Mouse (Mus musculus): ENCODE results near the gene Gm5901. TPM values are rescaled to one million over a fixed set of nuclear protein-coding genes. Genes with fewer than 3 reads are reported as not detected.

The Gm5901 gene
- total and polyA plus RNA-seq, 2 experiments from 2014 or later: not detected

DNA sequence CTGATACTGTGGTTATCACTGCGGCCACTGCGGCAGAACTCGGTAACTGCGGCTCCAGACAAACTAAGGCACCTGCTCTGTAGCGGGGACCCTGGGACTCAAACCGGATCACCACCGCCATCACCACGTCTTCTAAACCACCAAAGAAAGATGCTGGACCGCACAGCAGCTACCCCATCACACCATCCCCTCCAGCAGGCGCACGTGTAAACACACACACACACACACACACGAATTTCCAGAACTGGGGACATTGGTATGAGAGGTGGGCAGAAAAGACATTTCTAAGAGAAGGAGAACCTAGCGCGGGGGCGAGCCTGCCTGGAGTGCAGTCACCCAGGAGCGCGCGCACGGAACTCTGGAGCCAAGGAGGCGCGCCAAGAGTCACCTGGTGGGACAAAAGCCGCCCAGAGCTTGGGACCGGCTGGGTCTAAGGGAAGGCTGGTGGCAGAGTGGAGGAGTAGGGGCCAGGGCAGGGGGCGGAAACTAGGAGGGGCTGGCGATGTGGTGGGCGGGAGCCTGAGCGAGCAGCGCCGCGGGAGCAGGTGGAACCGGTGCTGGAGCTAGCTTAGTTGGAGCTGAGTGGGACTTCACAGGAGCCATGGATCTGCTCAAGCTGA lies 50.7 kb downstream of the Gm5901 start, which contains the start of gene Cckbr:
Cckbr (plus strand) TSS at position 308 of the 620 bp plus-strand sequence.
- peaks cover 39% of the 10 kb centered on the region for H3K27me3 ChIP-seq (ENCODE audit: control insufficient read depth, insufficient read depth, low read length)
- ATAC-seq (ENCODE audit: insufficient read depth, low read depth): no peak
- H3K36me3 ChIP-seq (replicated peaks; ENCODE audit: control insufficient read depth, insufficient read depth, low read length): no peaks in the 10 kb centered on the region

GRCm38 (mm10) chr7:105426051-105426450 lies 51.2 kb downstream of the Gm5901 start:
- TF ChIP-seq EP300 (IDR thresholded peaks at IDR 0.05; ENCODE audit: low read depth) (no peak), CTCF (IDR thresholded peaks at IDR 0.05; ENCODE audit: low read depth) (no peak)
- 4% methylated on average over 11 of the region's 11 CpGs for WGBS
- Histone ChIP-seq H3K9ac (replicated peaks; ENCODE audit: low read depth, low read length) (no peak overlapping the region), H3K4me2 (ENCODE audit: low read depth, low read length) (peak overlapping the region; percentile 63), H3K27ac (ENCODE audit: low read depth) (no peak overlapping the region), H3K27me3 (ENCODE audit: control insufficient read depth, insufficient read depth, low read length) (peaks cover 39% of the 10 kb centered on the region), H3K36me3 (replicated peaks; ENCODE audit: control insufficient read depth, insufficient read depth, low read length) (no peaks in the 10 kb centered on the region), H3K4me1 (ENCODE audit: control insufficient read depth, insufficient read depth) (peaks cover 6% of the 10 kb centered on the region; the same call in 1 of the 2 replicates), H3K4me3 (ENCODE audit: low read depth, low read length) (peak overlapping the region; percentile 46), H3K9me3 (replicated peaks; ENCODE audit: control insufficient read depth, low read length) (no peaks in the 10 kb centered on the region)
- no peak for DNase-seq (ENCODE audit: low spot score)
- no peak for ATAC-seq (ENCODE audit: insufficient read depth, low read depth)

More for the DNA sequence above, 50.7 kb downstream of the Gm5901 start, which contains the start of gene Cckbr:
- WGBS: 2% methylated on average over 30 of the region's 31 CpGs
- no peak within 1 kb of the TSS for H3K9ac ChIP-seq (replicated peaks; ENCODE audit: low read depth, low read length)
- H3K4me1 ChIP-seq (ENCODE audit: control insufficient read depth, insufficient read depth): peaks cover 6% of the 10 kb centered on the region; the same call in 1 of the 2 replicates
- no peak within 1 kb of the TSS for H3K27ac ChIP-seq (ENCODE audit: low read depth)
- H3K9me3 ChIP-seq (replicated peaks; ENCODE audit: control insufficient read depth, low read length): no peaks in the 10 kb centered on the region
- no peak for DNase-seq (ENCODE audit: low spot score)
- TF ChIP-seq CTCF (IDR thresholded peaks at IDR 0.05; ENCODE audit: low read depth) (no peak), EP300 (IDR thresholded peaks at IDR 0.05; ENCODE audit: low read depth) (no peak)
- H3K4me3 ChIP-seq (ENCODE audit: low read depth, low read length): peak within 1 kb of the TSS; percentile 46
- H3K4me2 ChIP-seq (ENCODE audit: low read depth, low read length): peak within 1 kb of the TSS; percentile 63

Other genes starting within 250 kb of the Gm5901 start
- gene Olfr683, start 228.0 kb upstream of the Gm5901 start, total RNA-seq (2014; rRNA removed; ENCODE audit: low replicate concordance): not detected in 2 replicates
- gene Olfr683, start 228.0 kb upstream of the Gm5901 start, polyA plus RNA-seq (2015; fragmentation: Nextera tagmentation; extraction: Ambion mirVana): not detected in 2 replicates
- not detected in 2 replicates for gene Olfr684, start 211.4 kb upstream of the Gm5901 start, total RNA-seq (2014; rRNA removed; ENCODE audit: low replicate concordance)
- not detected in 2 replicates for gene Olfr684, start 211.4 kb upstream of the Gm5901 start, polyA plus RNA-seq (2015; fragmentation: Nextera tagmentation; extraction: Ambion mirVana)
- not detected in 2 replicates for gene Olfr685, start 189.0 kb upstream of the Gm5901 start, total RNA-seq (2014; rRNA removed; ENCODE audit: low replicate concordance)
- gene Olfr685, start 189.0 kb upstream of the Gm5901 start, polyA plus RNA-seq (2015; fragmentation: Nextera tagmentation; extraction: Ambion mirVana): not detected in 2 replicates
- not detected in 2 replicates for gene Olfr686, start 167.6 kb upstream of the Gm5901 start, total RNA-seq (2014; rRNA removed; ENCODE audit: low replicate concordance)
- gene Olfr686, start 167.6 kb upstream of the Gm5901 start, polyA plus RNA-seq (2015; fragmentation: Nextera tagmentation; extraction: Ambion mirVana): not detected in 2 replicates
- not detected in 2 replicates for gene Olfr688, start 86.9 kb upstream of the Gm5901 start, total RNA-seq (2014; rRNA removed; ENCODE audit: low replicate concordance)
- not detected in 2 replicates for gene Olfr688, start 86.9 kb upstream of the Gm5901 start, polyA plus RNA-seq (2015; fragmentation: Nextera tagmentation; extraction: Ambion mirVana)
- gene Olfr689, start 63.9 kb upstream of the Gm5901 start, total RNA-seq (2014; rRNA removed; ENCODE audit: low replicate concordance): not detected in 2 replicates
- gene Olfr689, start 63.9 kb upstream of the Gm5901 start, polyA plus RNA-seq (2015; fragmentation: Nextera tagmentation; extraction: Ambion mirVana): not detected in 2 replicates
- gene Olfr690, start 40.9 kb upstream of the Gm5901 start, total RNA-seq (2014; rRNA removed; ENCODE audit: low replicate concordance): not detected in 2 replicates
- gene Olfr690, start 40.9 kb upstream of the Gm5901 start, polyA plus RNA-seq (2015; fragmentation: Nextera tagmentation; extraction: Ambion mirVana): not detected in 2 replicates
- 1.0 TPM in 1 of 2 replicates, not detected in the other for gene Olfr691, start 32.8 kb upstream of the Gm5901 start, total RNA-seq (2014; rRNA removed; ENCODE audit: low replicate concordance)
- not detected in 2 replicates for gene Olfr691, start 32.8 kb upstream of the Gm5901 start, polyA plus RNA-seq (2015; fragmentation: Nextera tagmentation; extraction: Ambion mirVana)
- gene Olfr692, start 6.8 kb upstream of the Gm5901 start, total RNA-seq (2014; rRNA removed; ENCODE audit: low replicate concordance): not detected in 2 replicates
- not detected in 2 replicates for gene Olfr692, start 6.8 kb upstream of the Gm5901 start, polyA plus RNA-seq (2015; fragmentation: Nextera tagmentation; extraction: Ambion mirVana)
- gene Fam160a2, start 25.0 kb downstream of the Gm5901 start, total RNA-seq (2014; rRNA removed; ENCODE audit: low replicate concordance): 19.0 and 33.2 TPM in 2 replicates
- 19.6 and 19.7 TPM in 2 replicates for gene Fam160a2, start 25.0 kb downstream of the Gm5901 start, polyA plus RNA-seq (2015; fragmentation: Nextera tagmentation; extraction: Ambion mirVana)
- gene Cnga4, start 29.5 kb downstream of the Gm5901 start, total RNA-seq (2014; rRNA removed; ENCODE audit: low replicate concordance): not detected in 2 replicates
- gene Cnga4, start 29.5 kb downstream of the Gm5901 start, polyA plus RNA-seq (2015; fragmentation: Nextera tagmentation; extraction: Ambion mirVana): not detected in 2 replicates
- gene Cckbr, start 50.7 kb downstream of the Gm5901 start, total RNA-seq (2014; rRNA removed; ENCODE audit: low replicate concordance): not detected in 2 replicates
- not detected in 2 replicates for gene Cckbr, start 50.7 kb downstream of the Gm5901 start, polyA plus RNA-seq (2015; fragmentation: Nextera tagmentation; extraction: Ambion mirVana)
- 75.4 and 84.2 TPM in 2 replicates for gene Cavin3, start 107.3 kb downstream of the Gm5901 start, total RNA-seq (2014; rRNA removed; ENCODE audit: low replicate concordance)
- gene Cavin3, start 107.3 kb downstream of the Gm5901 start, polyA plus RNA-seq (2015; fragmentation: Nextera tagmentation; extraction: Ambion mirVana): 78.6 and 79.9 TPM in 2 replicates
- 159 and 173 TPM in 2 replicates for gene Smpd1, start 179.3 kb downstream of the Gm5901 start, total RNA-seq (2014; rRNA removed; ENCODE audit: low replicate concordance)
- 81.0 and 85.3 TPM in 2 replicates for gene Smpd1, start 179.3 kb downstream of the Gm5901 start, polyA plus RNA-seq (2015; fragmentation: Nextera tagmentation; extraction: Ambion mirVana)
- gene Apbb1, start 206.6 kb downstream of the Gm5901 start, total RNA-seq (2014; rRNA removed; ENCODE audit: low replicate concordance): 48.0 and 170 TPM in 2 replicates
- gene Apbb1, start 206.6 kb downstream of the Gm5901 start, polyA plus RNA-seq (2015; fragmentation: Nextera tagmentation; extraction: Ambion mirVana): 67.3 and 69.7 TPM in 2 replicates
- 0.38 and 1.0 TPM in 2 replicates for gene Hpx, start 225.1 kb downstream of the Gm5901 start, total RNA-seq (2014; rRNA removed; ENCODE audit: low replicate concordance)
- gene Hpx, start 225.1 kb downstream of the Gm5901 start, polyA plus RNA-seq (2015; fragmentation: Nextera tagmentation; extraction: Ambion mirVana): 0.15 and 0.18 TPM in 2 replicates

Measured in heart, postnatal 0 days (tissue).